Mouse (Mus musculus) forebrain, postnatal 0 days (tissue): Measurements from ENCODE around the gene Myo5c. TPM values are rescaled to one million over a fixed set of nuclear protein-coding genes. Genes with fewer than 3 reads are reported as not detected.
A peak's percentile ranks its signal among the peaks of the same experiment; 100 is the strongest.

ENCODE experiments used
- ATAC-seq: fragments of 200-750 bp; cut with Nextera tagmentation; 2 replicates; pipeline ENCODE4 v1.8.0; 2017; ENCODE audit warnings: mild to moderate bottlenecking, moderate library complexity
- DNase-seq: peaks from one replicate; pipeline ENCODE4 v3.0.0-alpha.2; 2015
- H3K27ac ChIP-seq: fragments of 300-500 bp; sonication (generic); 2 replicates; pipeline ENCODE4 v1.5.1; 2014; ENCODE audit warnings: low read depth, mild to moderate bottlenecking, antibody characterized with exemption, low read length, moderate library complexity, mixed read lengths
- H3K27me3 ChIP-seq: fragments of 300-500 bp; sonication (generic); 2 replicates; pipeline ENCODE4 v1.6.1; 2014; ENCODE audit warnings: mild to moderate bottlenecking, low read length, mixed read lengths; ENCODE audit not compliant: insufficient read depth
- H3K36me3 ChIP-seq: fragments of 300-500 bp; sonication (generic); 2 replicates; pipeline ENCODE4 v1.6.1; 2014; ENCODE audit warnings: mild to moderate bottlenecking, moderate library complexity; ENCODE audit not compliant: insufficient read depth
- H3K4me1 ChIP-seq: fragments of 300-500 bp; sonication (generic); 2 replicates; pipeline ENCODE4 v1.6.1; 2014; ENCODE audit warnings: antibody characterized with exemption; ENCODE audit not compliant: insufficient read depth
- H3K4me2 ChIP-seq: fragments of 300-500 bp; sonication (generic); 2 replicates; pipeline ENCODE4 v1.6.1; 2014; ENCODE audit warnings: low read depth, mild to moderate bottlenecking, moderate library complexity
- H3K4me3 ChIP-seq: fragments of 300-500 bp; sonication (generic); 2 replicates; pipeline ENCODE4 v1.5.1; 2014; ENCODE audit warnings: low read depth, low read length, mixed read lengths
- H3K9ac ChIP-seq: fragments of 300-500 bp; sonication (generic); 2 replicates; pipeline ENCODE4 v1.6.1; 2014; ENCODE audit warnings: mild to moderate bottlenecking
- H3K9me3 ChIP-seq: fragments of 300-500 bp; sonication (generic); 2 replicates; pipeline ENCODE4 v1.6.1; 2016; ENCODE audit warnings: low read length
- CTCF ChIP-seq: sonication (generic); IDR thresholded peaks from 2 replicates; pipeline ENCODE4 v1.5.1; 2016; ENCODE audit warnings: antibody characterized with exemption, control low read depth, low read depth
- WGBS: fragments of 180-500 bp; shearing (Covaris S2); extraction: QIAGEN DNeasy Blood & Tissue Kit; methylation state at CpG from one replicate; pipeline ENCODE4 v1.1.7; 2014; 5-methylcytosine and 5-hydroxymethylcytosine counted together
- polyA plus RNA-seq: library from polyadenylated mRNA; unstranded; fragments of >200 nt; fragmentation: Nextera tagmentation; extraction: Ambion mirVana; gene quantifications from 2 replicates; pipeline ENCODE4 v1.2.1, GENCODE M21; 2015
- total RNA-seq: library from RNA; depleted of rRNA; stranded (reverse); fragments of >200 nt; gene quantifications from 2 replicates; pipeline ENCODE4 v1.2.3, GENCODE M21; 2014

Myo5c gene
- total and polyA plus RNA-seq, 2 experiments from 2014 or later: 0.10 to 0.16 TPM

DNA sequence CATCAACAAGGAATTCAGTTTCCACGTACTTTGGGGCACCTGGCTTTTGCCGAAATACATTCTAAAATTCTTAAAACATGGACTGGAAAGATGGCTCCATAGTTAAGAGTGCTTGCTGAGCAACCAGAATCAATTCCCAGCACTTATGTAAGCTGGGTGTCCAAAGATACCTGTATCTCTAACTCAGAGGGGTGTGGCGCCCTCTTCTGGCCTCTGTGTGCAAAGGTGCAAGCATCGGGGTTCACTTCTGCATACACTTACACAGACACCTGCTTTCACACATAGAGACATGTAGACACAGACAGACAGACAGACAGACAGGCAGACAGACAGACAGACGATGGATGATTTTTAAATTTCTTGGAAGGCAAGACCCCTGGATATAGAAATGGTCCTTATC is 49.0 kb downstream of the Myo5c start:
- no peaks in the 10 kb centered on the region for H3K4me1 ChIP-seq
- no peak overlapping the region for H3K4me3 ChIP-seq
- no peaks in the 10 kb centered on the region for H3K9me3 ChIP-seq
- TF ChIP-seq CTCF: peak; percentile 56
- H3K36me3 ChIP-seq: no peaks in the 10 kb centered on the region
- no peak overlapping the region for H3K9ac ChIP-seq
- no peaks in the 10 kb centered on the region for H3K27me3 ChIP-seq
- H3K27ac ChIP-seq: no peak overlapping the region
- H3K4me2 ChIP-seq: no peak overlapping the region
- DNase-seq: peak; percentile 23
- no peak for ATAC-seq
- WGBS: 46% methylated on average over 5 of the region's 5 CpGs

DNA sequence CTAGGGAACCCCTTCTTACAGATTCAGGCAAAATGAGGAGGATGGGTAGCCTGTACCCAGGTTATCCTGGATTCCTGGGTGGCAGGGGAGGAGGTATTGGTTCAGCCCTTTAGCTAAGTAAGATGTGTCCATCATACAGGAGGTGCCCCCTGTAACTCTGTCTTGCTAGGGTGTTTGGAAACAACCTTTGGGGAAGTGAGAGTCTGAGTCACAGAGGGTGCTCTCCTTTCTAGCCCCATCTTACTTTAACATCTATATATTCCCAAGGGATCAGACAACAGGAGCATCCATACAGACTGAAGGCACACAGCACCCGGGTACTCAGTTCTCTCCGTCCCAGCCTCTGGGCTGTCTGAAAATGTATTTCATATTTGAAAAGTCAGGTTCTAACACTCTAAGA is 50.4 kb downstream of the Myo5c start:
- H3K36me3 ChIP-seq: no peaks in the 10 kb centered on the region
- DNase-seq (no peak), ATAC-seq (no peak; the same call in 1 of the 2 replicates)
- H3K4me1 ChIP-seq: no peaks in the 10 kb centered on the region
- 92% methylated on average over 2 of the region's 2 CpGs for WGBS
- H3K9ac ChIP-seq: no peak overlapping the region
- no peak overlapping the region for H3K4me3 ChIP-seq
- no peak for TF ChIP-seq CTCF
- no peak overlapping the region for H3K27ac ChIP-seq
- no peaks in the 10 kb centered on the region for H3K27me3 ChIP-seq
- no peak overlapping the region for H3K4me2 ChIP-seq
- no peaks in the 10 kb centered on the region for H3K9me3 ChIP-seq

DNA sequence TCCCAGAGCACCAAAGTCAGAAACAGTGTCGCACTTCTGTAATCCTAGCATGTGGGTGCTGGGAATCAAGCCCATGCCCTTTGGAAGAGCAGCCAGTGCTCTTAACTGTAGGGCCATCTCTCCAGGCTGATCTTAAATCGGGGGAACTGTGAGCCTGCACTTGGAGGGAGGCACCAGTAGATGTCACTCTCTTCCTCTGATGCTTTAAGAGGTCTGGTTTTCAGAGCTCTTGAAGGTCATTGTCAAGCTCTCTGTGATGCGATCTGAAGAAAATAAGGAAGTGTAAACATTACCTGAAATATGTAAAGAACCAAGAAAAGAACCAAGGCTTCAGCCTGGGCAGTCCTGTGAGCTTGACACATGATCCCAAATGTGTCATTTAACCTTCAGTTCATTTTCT is 51.0 kb downstream of the Myo5c start:
- Histone ChIP-seq H3K27ac (no peak overlapping the region), H3K9me3 (no peaks in the 10 kb centered on the region), H3K4me1 (no peaks in the 10 kb centered on the region), H3K36me3 (no peaks in the 10 kb centered on the region), H3K27me3 (no peaks in the 10 kb centered on the region), H3K9ac (no peak overlapping the region), H3K4me3 (no peak overlapping the region), H3K4me2 (no peak overlapping the region)
- DNase-seq (peak; percentile 78), ATAC-seq (peak; percentile 73)
- TF ChIP-seq CTCF: peak; percentile 91
- WGBS: 13% methylated on average over 3 of the region's 3 CpGs

- Histone ChIP-seq H3K9me3 (no peaks in the 10 kb centered on the region), H3K4me3 (no peak overlapping the region), H3K4me1 (no peaks in the 10 kb centered on the region), H3K27ac (no peak overlapping the region), H3K4me2 (no peak overlapping the region), H3K36me3 (no peaks in the 10 kb centered on the region), H3K9ac (no peak overlapping the region), H3K27me3 (no peaks in the 10 kb centered on the region)
- ATAC-seq: no peak
- no peak for DNase-seq
- WGBS: 84% methylated on average over 8 of the region's 8 CpGs
- TF ChIP-seq CTCF: no peak
Measured at GRCm38 (mm10) chr9:75283636-75284035, 51.8 kb downstream of the Myo5c start.

DNA sequence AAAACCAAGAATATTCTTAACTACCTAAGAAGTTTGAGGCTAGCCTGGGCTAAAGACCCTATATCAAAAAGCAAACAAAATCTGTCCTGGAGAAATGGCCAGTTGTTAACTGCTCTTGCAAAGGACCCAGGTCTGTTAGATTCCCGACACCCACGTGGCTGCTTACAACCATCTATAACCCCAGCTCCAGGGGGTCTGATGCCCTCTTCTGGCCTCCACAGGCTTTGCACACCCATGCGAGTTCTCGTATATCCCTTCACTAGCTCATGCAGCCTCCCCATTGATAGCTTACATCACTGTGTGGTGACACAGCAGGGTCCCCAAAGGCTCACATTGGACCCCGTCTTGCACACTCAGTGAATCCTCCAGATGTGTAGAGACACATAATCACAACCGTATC is 53.5 kb downstream of the Myo5c start:
- no peaks in the 10 kb centered on the region for H3K4me1 ChIP-seq
- 83% methylated on average over 6 of the region's 6 CpGs for WGBS
- H3K36me3 ChIP-seq: no peaks in the 10 kb centered on the region
- no peak overlapping the region for H3K4me3 ChIP-seq
- DNase-seq (no peak), ATAC-seq (no peak)
- no peak for TF ChIP-seq CTCF
- no peak overlapping the region for H3K27ac ChIP-seq
- no peak overlapping the region for H3K9ac ChIP-seq
- no peaks in the 10 kb centered on the region for H3K27me3 ChIP-seq
- no peaks in the 10 kb centered on the region for H3K9me3 ChIP-seq
- H3K4me2 ChIP-seq: no peak overlapping the region

GRCm38 (mm10) chr9:75287636-75288035 is 55.8 kb downstream of the Myo5c start:
- Histone ChIP-seq H3K36me3 (no peaks in the 10 kb centered on the region), H3K9me3 (no peaks in the 10 kb centered on the region), H3K27ac (no peak overlapping the region), H3K4me2 (no peak overlapping the region), H3K4me3 (no peak overlapping the region), H3K4me1 (no peaks in the 10 kb centered on the region), H3K27me3 (no peaks in the 10 kb centered on the region), H3K9ac (no peak overlapping the region)
- DNase-seq: no peak
- WGBS: 69% methylated on average over 6 of the region's 6 CpGs
- ATAC-seq: no peak
- no peak for TF ChIP-seq CTCF

DNA sequence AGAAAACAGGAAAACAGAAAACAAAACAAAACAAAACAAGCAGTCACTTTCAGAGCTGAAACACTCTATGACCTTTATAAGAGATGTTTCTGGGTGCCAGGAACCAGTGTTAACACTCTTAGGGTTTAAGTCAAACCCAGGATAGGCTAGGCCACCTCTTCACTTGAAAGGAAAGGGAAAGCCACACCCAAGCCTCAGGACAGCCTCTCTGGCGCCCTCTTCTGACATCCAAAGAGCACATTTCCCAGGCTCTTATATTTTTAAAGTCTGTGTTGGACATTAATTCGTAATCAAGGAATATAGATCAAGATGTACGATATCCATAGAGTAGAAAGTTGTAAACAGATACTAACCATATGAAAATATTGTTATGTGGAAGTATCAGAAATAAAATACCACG is 57.7 kb downstream of the Myo5c start:
- Histone ChIP-seq H3K27ac (no peak overlapping the region), H3K27me3 (no peaks in the 10 kb centered on the region), H3K36me3 (no peaks in the 10 kb centered on the region), H3K4me2 (no peak overlapping the region), H3K9ac (no peak overlapping the region), H3K4me3 (no peak overlapping the region), H3K4me1 (no peaks in the 10 kb centered on the region), H3K9me3 (no peaks in the 10 kb centered on the region)
- ATAC-seq (no peak), DNase-seq (no peak)
- TF ChIP-seq CTCF: no peak
- WGBS: 51% methylated on average over 4 of the region's 4 CpGs

- Histone ChIP-seq H3K27ac (no peak overlapping the region), H3K36me3 (no peaks in the 10 kb centered on the region), H3K4me1 (no peaks in the 10 kb centered on the region), H3K9me3 (no peaks in the 10 kb centered on the region), H3K4me2 (no peak overlapping the region), H3K27me3 (no peaks in the 10 kb centered on the region), H3K9ac (no peak overlapping the region), H3K4me3 (no peak overlapping the region)
- ATAC-seq (no peak), DNase-seq (no peak)
- 81% methylated on average over 2 of the region's 2 CpGs for WGBS
- peak; percentile 35 for TF ChIP-seq CTCF
Measured at GRCm38 (mm10) chr9:75299342-75299741, 67.5 kb downstream of the Myo5c start.
